ENCODE assay signal across 14 mouse cellular contexts in genomic region chr6:143841109-143841638, GRCm38 (mm10).
"Had no signal": no experiment of that assay in that cellular context is flagged by ENCODE, and none has a peak within 500 bp of the region (broad histone marks: within the 10 kb centered on the region; RNA-seq: fewer than 3 reads in every experiment).

No protein-coding gene starts in this region.

- H3K27ac ChIP-seq: kidney, postnatal 0 days; limb, embryonic 13.5 days; liver, embryonic 14.5 days; neural tube, embryonic 15.5 days had no signal

- H3K27me3 ChIP-seq: neural tube, embryonic 15.5 days had no signal

- H3K4me3 ChIP-seq: limb, embryonic 13.5 days; myocyte; neural tube, embryonic 15.5 days had no signal

- H3K9ac ChIP-seq: limb, embryonic 13.5 days; liver, embryonic 14.5 days; neural tube, embryonic 15.5 days had no signal

- H3K9me3 ChIP-seq: limb, embryonic 13.5 days; neural tube, embryonic 15.5 days had no signal

- DNase-seq: kidney, adult 11 months; kidney, adult 9 months; kidney, postnatal 36 days; left cerebral cortex, postnatal 4 days; lung, adult 18-20 months; midbrain, embryonic 14.5 days; right cerebral cortex, adult 18-20 months; right cerebral cortex, postnatal 25 days; thymus, postnatal 4 days had no signal

- H3K4me2 ChIP-seq: limb, embryonic 13.5 days; neural tube, embryonic 15.5 days had no signal

- H3K36me3 ChIP-seq: neural tube, embryonic 15.5 days had no signal
